Mouse (Mus musculus) spleen, embryonic (tissue): ENCODE results near the gene Magi3.

Experiments used
- CTCF ChIA-PET: fragments of 350-600 bp; sonication (Branson Sonifier 250); formaldehyde crosslinking; loops from one replicate; lab custom pipeline; 2022; lab: Charles Lee

Magi3 gene

GRCm38 (mm10) chr3:104220295-104220965 is at the start of gene Magi3:
Gene Magi3 (minus strand): TSS chr3:104220374.
- CTCF ChIA-PET = no interaction called here

- CTCF ChIA-PET = no interaction called here
These were observed 44.5 kb upstream of the Magi3 start for GRCm38 (mm10) chr3:104264530-104265145.

- CTCF ChIA-PET = interaction anchor here (0.5 kb wide), 1 partner anchor 819 kb away, joined by 4 read pairs; no protein-coding TSS in a partner anchor
These were observed 40.0 kb upstream of the Magi3 start for GRCm38 (mm10) chr3:104260221-104260620.

GRCm38 (mm10) chr3:104259168-104259567 is 39.0 kb upstream of the Magi3 start:
- CTCF ChIA-PET = no interaction called here

- CTCF ChIA-PET = interaction anchor here (0.6 to 1.0 kb wide), 2 partner anchors 8 to 140 kb away, joined by 4 to 9 read pairs; no protein-coding TSS in a partner anchor
These were observed 36.9 kb upstream of the Magi3 start for GRCm38 (mm10) chr3:104257041-104257440.

GRCm38 (mm10) chr3:104253760-104254159 is 33.6 kb upstream of the Magi3 start:
- CTCF ChIA-PET = no interaction called here

- CTCF ChIA-PET = no interaction called here
These were observed 27.7 kb upstream of the Magi3 start for GRCm38 (mm10) chr3:104247850-104248249.

- CTCF ChIA-PET = no interaction called here
These were observed 26.9 kb upstream of the Magi3 start for GRCm38 (mm10) chr3:104247057-104247456.

- CTCF ChIA-PET = no interaction called here
These were observed 24.2 kb upstream of the Magi3 start for GRCm38 (mm10) chr3:104244373-104244772.

- CTCF ChIA-PET = no interaction called here
These were observed 23.8 kb upstream of the Magi3 start for GRCm38 (mm10) chr3:104243972-104244371.

GRCm38 (mm10) chr3:104239785-104240184 is 19.6 kb upstream of the Magi3 start:
- CTCF ChIA-PET = no interaction called here

- CTCF ChIA-PET = no interaction called here
These were observed 19.2 kb upstream of the Magi3 start for GRCm38 (mm10) chr3:104239376-104239775.

- CTCF ChIA-PET = no interaction called here
These were observed 17.8 kb upstream of the Magi3 start for GRCm38 (mm10) chr3:104237846-104238440.

- CTCF ChIA-PET = no interaction called here
These were observed 15.9 kb upstream of the Magi3 start for GRCm38 (mm10) chr3:104236029-104236428.

- CTCF ChIA-PET = no interaction called here
These were observed 14.9 kb upstream of the Magi3 start for GRCm38 (mm10) chr3:104235099-104235498.

- CTCF ChIA-PET = no interaction called here
These were observed 13.5 kb upstream of the Magi3 start for GRCm38 (mm10) chr3:104233366-104234312.

- CTCF ChIA-PET = no interaction called here
These were observed 7.4 kb upstream of the Magi3 start for GRCm38 (mm10) chr3:104227438-104228111.

GRCm38 (mm10) chr3:104226731-104227130 is 6.6 kb upstream of the Magi3 start:
- CTCF ChIA-PET = no interaction called here

- CTCF ChIA-PET = interaction anchor here (0.5 kb wide), 1 partner anchor 1389 kb away, joined by 4 read pairs; no protein-coding TSS in a partner anchor
These were observed 982 bp upstream of the Magi3 start for GRCm38 (mm10) chr3:104221156-104221555.

- CTCF ChIA-PET = no interaction called here
These were observed 461 bp downstream of the Magi3 start for GRCm38 (mm10) chr3:104219531-104220294.
